Mouse (Mus musculus): ENCODE data around the gene Vmn1r77. TPM values are rescaled to one million over a fixed set of nuclear protein-coding genes. Genes with fewer than 3 reads are reported as not detected.
"Not testable (repeated sequence)": the region's sequence is repeated elsewhere in the genome, so short reads cannot be mapped to it uniquely, and the experiment has no call there.

The Vmn1r77 gene
- total and polyA plus RNA-seq, 3 experiments: not detected

- H3K79me2 ChIP-seq (replicated peaks; ENCODE audit: control insufficient read depth, extremely low read depth, insufficient read depth, poor library complexity, severe bottlenecking); DNase-seq (ENCODE audit: extremely low read depth); H3K36me3 ChIP-seq (replicated peaks in 1 of 2; ENCODE audit: control insufficient read depth in 1 of 2, insufficient read depth in 1 of 2, low read length in 1 of 2); H3K4me1 ChIP-seq (ENCODE audit: control insufficient read depth in 1 of 2, insufficient read depth in 2 of 2); H3K27me3 ChIP-seq (replicated peaks); H3K4me2 ChIP-seq (ENCODE audit: insufficient read depth, low read depth, poor library complexity, severe bottlenecking); H3K4me3 ChIP-seq (replicated peaks in 1 of 3; ENCODE audit: low read depth in 2 of 3, low read length in 2 of 3, poor library complexity in 1 of 3); H3K27ac ChIP-seq (ENCODE audit: insufficient read depth, low read depth); H3K9ac ChIP-seq (ENCODE audit: insufficient read depth, low read depth); dilution Hi-C loops (cut with MboI; ENCODE audit: extremely low pct_ligation_motif_present, extremely low pct_unique_long_range_greater_than_20kb, low sequenced_read_pairs); in situ Hi-C loops (cut with MboI; ENCODE audit: low pct_ligation_motif_present, low pct_unique_long_range_greater_than_20kb, low sequenced_read_pairs): not testable (repeated sequence)
- peaks cover 29% of the 10 kb centered on the region for H3K9me3 ChIP-seq (replicated peaks; ENCODE audit: low read length)
Measured at GRCm38 (mm10) chr7:12017829-12018228, 18.7 kb upstream of the Vmn1r77 start.

- no peaks in the 10 kb centered on the region for H3K79me2 ChIP-seq (replicated peaks; ENCODE audit: control insufficient read depth, extremely low read depth, insufficient read depth, poor library complexity, severe bottlenecking)
- no peak overlapping the region for H3K4me2 ChIP-seq (ENCODE audit: insufficient read depth, low read depth, poor library complexity, severe bottlenecking)
- no peaks in the 10 kb centered on the region for H3K36me3 ChIP-seq (replicated peaks in 1 of 2; ENCODE audit: control insufficient read depth in 1 of 2, insufficient read depth in 1 of 2, low read length in 1 of 2)
- H3K9ac ChIP-seq (ENCODE audit: insufficient read depth, low read depth): no peak overlapping the region
- no peak overlapping the region for H3K27ac ChIP-seq (ENCODE audit: insufficient read depth, low read depth)
- no peak for DNase-seq (ENCODE audit: extremely low read depth)
- in situ Hi-C loops (cut with MboI; ENCODE audit: low pct_ligation_motif_present, low pct_unique_long_range_greater_than_20kb, low sequenced_read_pairs) (no loop called here), dilution Hi-C loops (cut with MboI; ENCODE audit: extremely low pct_ligation_motif_present, extremely low pct_unique_long_range_greater_than_20kb, low sequenced_read_pairs) (no loop called here)
- no peaks in the 10 kb centered on the region for H3K9me3 ChIP-seq (replicated peaks; ENCODE audit: low read length)
- no peak for TF ChIP-seq UBTF (IDR thresholded peaks at IDR 0.05; ENCODE audit: low read depth, low read length)
- no peaks in the 10 kb centered on the region for H3K4me1 ChIP-seq (ENCODE audit: control insufficient read depth in 1 of 2, insufficient read depth in 2 of 2)
- no peak overlapping the region for H3K4me3 ChIP-seq (replicated peaks in 1 of 3; ENCODE audit: low read depth in 2 of 3, low read length in 2 of 3, poor library complexity in 1 of 3)
- no peaks in the 10 kb centered on the region for H3K27me3 ChIP-seq (replicated peaks)
Measured at GRCm38 (mm10) chr7:12040664-12041063, 4.1 kb downstream of the Vmn1r77 start.

Other genes starting within 250 kb of the Vmn1r77 start
- not detected in 2 replicates for gene Vmn1r74, start 202.8 kb upstream of the Vmn1r77 start, total RNA-seq (2012; rRNA removed)
- gene Vmn1r74, start 202.8 kb upstream of the Vmn1r77 start, total RNA-seq (2014; rRNA removed): not detected in 2 replicates
- gene Vmn1r74, start 202.8 kb upstream of the Vmn1r77 start, polyA plus RNA-seq (2012; ENCODE audit: insufficient read length, low read depth): not detected in 2 replicates
- not detected in 2 replicates for gene Vmn1r75, start 162.1 kb upstream of the Vmn1r77 start, total RNA-seq (2012; rRNA removed)
- not detected in 2 replicates for gene Vmn1r75, start 162.1 kb upstream of the Vmn1r77 start, total RNA-seq (2014; rRNA removed)
- not detected in 2 replicates for gene Vmn1r75, start 162.1 kb upstream of the Vmn1r77 start, polyA plus RNA-seq (2012; ENCODE audit: insufficient read length, low read depth)
- not detected in 2 replicates for gene Vmn1r76, start 98.5 kb upstream of the Vmn1r77 start, total RNA-seq (2012; rRNA removed)
- not detected in 2 replicates for gene Vmn1r76, start 98.5 kb upstream of the Vmn1r77 start, total RNA-seq (2014; rRNA removed)
- 0.03 TPM in 1 of 2 replicates, not detected in the other for gene Vmn1r76, start 98.5 kb upstream of the Vmn1r77 start, polyA plus RNA-seq (2012; ENCODE audit: insufficient read length, low read depth)
- not detected in 2 replicates for gene Vmn1r78, start 113.5 kb downstream of the Vmn1r77 start, total RNA-seq (2012; rRNA removed)
- gene Vmn1r78, start 113.5 kb downstream of the Vmn1r77 start, total RNA-seq (2014; rRNA removed): not detected in 2 replicates
- gene Vmn1r78, start 113.5 kb downstream of the Vmn1r77 start, polyA plus RNA-seq (2012; ENCODE audit: insufficient read length, low read depth): not detected in 2 replicates
- not detected in 2 replicates for gene Vmn1r79, start 134.5 kb downstream of the Vmn1r77 start, total RNA-seq (2012; rRNA removed)
- gene Vmn1r79, start 134.5 kb downstream of the Vmn1r77 start, total RNA-seq (2014; rRNA removed): not detected in 2 replicates
- not detected in 2 replicates for gene Vmn1r79, start 134.5 kb downstream of the Vmn1r77 start, polyA plus RNA-seq (2012; ENCODE audit: insufficient read length, low read depth)
- not detected in 2 replicates for gene Vmn1r80, start 152.5 kb downstream of the Vmn1r77 start, total RNA-seq (2012; rRNA removed)
- gene Vmn1r80, start 152.5 kb downstream of the Vmn1r77 start, total RNA-seq (2014; rRNA removed): not detected in 2 replicates
- gene Vmn1r80, start 152.5 kb downstream of the Vmn1r77 start, polyA plus RNA-seq (2012; ENCODE audit: insufficient read length, low read depth): not detected in 2 replicates
- gene Vmn1r81, start 231.5 kb downstream of the Vmn1r77 start, total RNA-seq (2012; rRNA removed): not detected in 2 replicates
- not detected in 2 replicates for gene Vmn1r81, start 231.5 kb downstream of the Vmn1r77 start, total RNA-seq (2014; rRNA removed)
- not detected in 2 replicates for gene Vmn1r81, start 231.5 kb downstream of the Vmn1r77 start, polyA plus RNA-seq (2012; ENCODE audit: insufficient read length, low read depth)

Data from CH12.LX (cell line).